Mouse (Mus musculus): ENCODE measurements around the gene Lgsn. TPM values are rescaled to one million over a fixed set of nuclear protein-coding genes. Genes with fewer than 3 reads are reported as not detected.

Gene Lgsn
- polyA plus RNA-seq, 1 experiment from 2014 or later: not detected

DNA sequence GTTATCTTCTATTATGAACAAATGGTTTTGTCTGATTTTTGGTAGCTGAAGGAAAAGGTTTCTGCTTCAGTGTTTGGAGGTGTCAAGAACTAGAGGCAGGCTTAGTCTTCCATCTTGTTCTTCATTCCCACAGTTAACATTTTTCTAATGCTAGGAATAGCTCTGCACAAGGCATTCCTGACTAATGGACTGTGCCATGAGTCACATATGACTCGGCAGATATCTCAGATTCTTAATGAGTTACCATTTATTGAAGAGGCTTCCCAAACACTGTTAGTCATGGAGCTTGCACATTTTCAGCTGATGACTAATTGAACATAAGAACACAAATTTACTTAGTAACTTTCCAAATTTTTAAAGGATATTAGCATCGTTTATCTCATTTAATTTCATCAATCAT is 19.3 kb upstream of the Lgsn start:
- Histone ChIP-seq H3K4me1 (ENCODE audit: control insufficient read depth, insufficient read depth, low read length) (no peaks in the 10 kb centered on the region), H3K9ac (ENCODE audit: low read length) (no peak overlapping the region), H3K4me2 (ENCODE audit: low read depth, low read length) (no peak overlapping the region), H3K36me3 (ENCODE audit: control insufficient read depth, insufficient read depth) (no peaks in the 10 kb centered on the region), H3K4me3 (ENCODE audit: low read length) (no peak overlapping the region), H3K27me3 (ENCODE audit: control insufficient read depth, insufficient read depth, low read length) (no peaks in the 10 kb centered on the region), H3K9me3 (replicated peaks; ENCODE audit: control insufficient read depth, low read length) (peaks cover 6% of the 10 kb centered on the region), H3K27ac (ENCODE audit: low read length) (no peak overlapping the region)
- no peak for ATAC-seq (replicated peaks; ENCODE audit: extremely low read depth, insufficient read depth, low FRiP score)
- 70% methylated on average over 2 of the region's 2 CpGs for WGBS

- Histone ChIP-seq H3K9ac (ENCODE audit: low read length) (no peak overlapping the region), H3K4me1 (ENCODE audit: control insufficient read depth, insufficient read depth, low read length) (no peaks in the 10 kb centered on the region), H3K36me3 (ENCODE audit: control insufficient read depth, insufficient read depth) (no peaks in the 10 kb centered on the region), H3K9me3 (replicated peaks; ENCODE audit: control insufficient read depth, low read length) (peaks cover 6% of the 10 kb centered on the region), H3K27ac (ENCODE audit: low read length) (no peak overlapping the region), H3K4me3 (ENCODE audit: low read length) (no peak overlapping the region), H3K27me3 (ENCODE audit: control insufficient read depth, insufficient read depth, low read length) (no peaks in the 10 kb centered on the region), H3K4me2 (ENCODE audit: low read depth, low read length) (no peak overlapping the region; the same call in 1 of the 2 replicates)
- ATAC-seq (replicated peaks; ENCODE audit: extremely low read depth, insufficient read depth, low FRiP score): no peak; the same call in 1 of the 2 replicates
- WGBS: 46% methylated on average over 18 of the region's 18 CpGs
Observed at GRCm38 (mm10) chr1:31164527-31165189, 11.5 kb upstream of the Lgsn start.

- no peaks in the 10 kb centered on the region for H3K4me1 ChIP-seq (ENCODE audit: control insufficient read depth, insufficient read depth, low read length)
- no peak for ATAC-seq (replicated peaks; ENCODE audit: extremely low read depth, insufficient read depth, low FRiP score)
- H3K36me3 ChIP-seq (ENCODE audit: control insufficient read depth, insufficient read depth): no peaks in the 10 kb centered on the region
- no peaks in the 10 kb centered on the region for H3K27me3 ChIP-seq (ENCODE audit: control insufficient read depth, insufficient read depth, low read length)
- no peak overlapping the region for H3K9ac ChIP-seq (ENCODE audit: low read length)
- 82% methylated on average over 7 of the region's 7 CpGs for WGBS
- H3K4me2 ChIP-seq (ENCODE audit: low read depth, low read length): no peak overlapping the region
- no peak overlapping the region for H3K27ac ChIP-seq (ENCODE audit: low read length)
- H3K9me3 ChIP-seq (replicated peaks; ENCODE audit: control insufficient read depth, low read length): peaks cover 1% of the 10 kb centered on the region
- H3K4me3 ChIP-seq (ENCODE audit: low read length): no peak overlapping the region
Observed at GRCm38 (mm10) chr1:31165326-31166121, 10.7 kb upstream of the Lgsn start.

GRCm38 (mm10) chr1:31175401-31175800 is 800 bp upstream of the Lgsn start:
- no peaks in the 10 kb centered on the region for H3K9me3 ChIP-seq (replicated peaks; ENCODE audit: control insufficient read depth, low read length)
- 62% methylated on average over 3 of the region's 3 CpGs for WGBS

DNA sequence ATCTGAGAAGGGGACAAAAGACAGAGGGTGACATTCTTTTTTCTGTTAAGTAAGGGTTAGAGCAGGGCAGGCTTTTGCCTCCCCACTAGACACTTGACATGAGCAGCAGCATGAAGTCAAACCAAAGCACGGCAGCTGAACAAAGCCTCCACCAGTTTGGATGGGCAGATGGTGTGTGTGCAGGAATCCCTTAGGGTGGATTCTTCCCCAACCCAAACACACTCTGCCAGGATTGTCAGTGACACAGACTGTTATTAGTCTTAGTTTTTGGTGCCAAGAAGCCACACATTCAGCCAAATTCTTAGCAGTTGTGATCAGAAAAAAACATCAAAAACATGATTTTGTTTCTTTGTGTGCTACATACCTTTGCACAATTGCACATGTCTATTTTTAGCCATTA is 2.1 kb downstream of the Lgsn start:
- H3K36me3 ChIP-seq (ENCODE audit: control insufficient read depth, insufficient read depth): no peaks in the 10 kb centered on the region
- no peak overlapping the region for H3K27ac ChIP-seq (ENCODE audit: low read length)
- WGBS: 51% methylated on average over 1 of the region's 1 CpGs
- no peaks in the 10 kb centered on the region for H3K27me3 ChIP-seq (ENCODE audit: control insufficient read depth, insufficient read depth, low read length)
- no peak overlapping the region for H3K4me3 ChIP-seq (ENCODE audit: low read length)
- no peak for ATAC-seq (replicated peaks; ENCODE audit: extremely low read depth, insufficient read depth, low FRiP score)
- H3K9ac ChIP-seq (ENCODE audit: low read length): no peak overlapping the region
- H3K4me1 ChIP-seq (ENCODE audit: control insufficient read depth, insufficient read depth, low read length): no peaks in the 10 kb centered on the region
- H3K9me3 ChIP-seq (replicated peaks; ENCODE audit: control insufficient read depth, low read length): no peaks in the 10 kb centered on the region
- H3K4me2 ChIP-seq (ENCODE audit: low read depth, low read length): no peak overlapping the region

More at GRCm38 (mm10) chr1:31175401-31175800, 800 bp upstream of the Lgsn start:
- no peak for ATAC-seq (replicated peaks; ENCODE audit: extremely low read depth, insufficient read depth, low FRiP score)
- H3K36me3 ChIP-seq (ENCODE audit: control insufficient read depth, insufficient read depth): no peaks in the 10 kb centered on the region
- H3K9ac ChIP-seq (ENCODE audit: low read length): no peak overlapping the region
- no peak overlapping the region for H3K4me2 ChIP-seq (ENCODE audit: low read depth, low read length)
- no peak overlapping the region for H3K4me3 ChIP-seq (ENCODE audit: low read length)
- no peak overlapping the region for H3K27ac ChIP-seq (ENCODE audit: low read length)
- H3K4me1 ChIP-seq (ENCODE audit: control insufficient read depth, insufficient read depth, low read length): no peaks in the 10 kb centered on the region
- no peaks in the 10 kb centered on the region for H3K27me3 ChIP-seq (ENCODE audit: control insufficient read depth, insufficient read depth, low read length)

DNA sequence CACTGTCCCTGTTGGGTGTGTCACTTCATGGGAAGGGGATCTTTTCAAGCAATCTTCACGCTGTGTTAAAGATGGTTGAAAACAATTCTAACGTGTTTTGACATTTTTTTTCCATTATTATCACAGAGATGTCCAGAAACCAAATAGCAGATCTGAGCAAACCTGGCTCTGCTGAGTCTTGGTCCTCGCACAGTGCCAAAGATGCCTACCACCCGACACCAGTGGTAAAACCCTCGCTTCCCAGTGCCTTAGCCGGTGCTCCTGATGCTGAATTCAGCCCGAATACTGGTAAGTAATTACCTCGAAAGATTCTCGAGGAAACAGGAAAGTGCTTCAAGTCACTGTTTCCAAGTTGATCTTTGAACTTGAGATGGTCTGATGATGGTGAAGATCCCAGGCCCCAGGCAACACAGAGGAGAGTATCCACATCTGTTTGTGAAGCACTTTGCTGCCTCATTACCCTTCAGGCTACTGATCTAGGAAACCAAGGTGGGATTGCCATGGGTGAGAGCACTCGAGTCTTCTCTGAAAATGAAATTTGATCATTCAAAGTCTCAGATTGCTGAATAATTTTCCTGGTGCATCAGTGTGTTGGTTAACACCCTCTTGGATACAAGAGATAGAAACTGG is 14.2 kb downstream of the Lgsn start:
- H3K27me3 ChIP-seq (ENCODE audit: control insufficient read depth, insufficient read depth, low read length): no peaks in the 10 kb centered on the region
- H3K9me3 ChIP-seq (replicated peaks; ENCODE audit: control insufficient read depth, low read length): no peaks in the 10 kb centered on the region
- H3K36me3 ChIP-seq (ENCODE audit: control insufficient read depth, insufficient read depth): no peaks in the 10 kb centered on the region
- H3K4me2 ChIP-seq (ENCODE audit: low read depth, low read length): no peak overlapping the region
- no peak overlapping the region for H3K9ac ChIP-seq (ENCODE audit: low read length)
- ATAC-seq (replicated peaks; ENCODE audit: extremely low read depth, insufficient read depth, low FRiP score): no peak
- no peak overlapping the region for H3K4me3 ChIP-seq (ENCODE audit: low read length)
- no peak overlapping the region for H3K27ac ChIP-seq (ENCODE audit: low read length)
- no peaks in the 10 kb centered on the region for H3K4me1 ChIP-seq (ENCODE audit: control insufficient read depth, insufficient read depth, low read length)
- WGBS: 71% methylated on average over 10 of the region's 10 CpGs

DNA sequence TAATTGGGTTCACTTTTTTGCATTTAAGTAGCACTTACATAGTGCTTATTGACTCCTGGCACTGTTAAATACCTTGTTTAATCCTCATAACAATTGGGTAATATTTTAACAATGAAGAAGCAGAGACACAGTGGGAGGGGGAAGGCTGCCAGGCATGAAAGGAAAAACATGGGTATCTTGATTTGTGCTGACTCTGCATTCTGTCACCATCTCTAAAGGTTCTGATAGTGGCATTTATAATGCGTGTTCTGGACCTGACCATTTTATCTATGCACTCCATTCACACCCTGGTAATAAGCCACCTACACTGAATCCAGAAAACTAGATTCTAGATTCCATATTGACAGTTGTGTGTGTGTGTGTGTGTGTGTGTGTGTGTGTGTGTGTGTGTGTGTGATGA is 19.4 kb downstream of the Lgsn start:
- no peaks in the 10 kb centered on the region for H3K36me3 ChIP-seq (ENCODE audit: control insufficient read depth, insufficient read depth)
- no peak overlapping the region for H3K27ac ChIP-seq (ENCODE audit: low read length)
- 60% methylated on average over 1 of the region's 1 CpGs for WGBS
- no peak overlapping the region for H3K4me2 ChIP-seq (ENCODE audit: low read depth, low read length)
- no peak overlapping the region for H3K4me3 ChIP-seq (ENCODE audit: low read length)
- H3K4me1 ChIP-seq (ENCODE audit: control insufficient read depth, insufficient read depth, low read length): no peaks in the 10 kb centered on the region
- no peaks in the 10 kb centered on the region for H3K27me3 ChIP-seq (ENCODE audit: control insufficient read depth, insufficient read depth, low read length)
- H3K9ac ChIP-seq (ENCODE audit: low read length): no peak overlapping the region
- H3K9me3 ChIP-seq (replicated peaks; ENCODE audit: control insufficient read depth, low read length): no peaks in the 10 kb centered on the region
- ATAC-seq (replicated peaks; ENCODE audit: extremely low read depth, insufficient read depth, low FRiP score): no peak

GRCm38 (mm10) chr1:31196959-31197358 is 20.8 kb downstream of the Lgsn start:
- Histone ChIP-seq H3K9me3 (replicated peaks; ENCODE audit: control insufficient read depth, low read length) (no peaks in the 10 kb centered on the region), H3K4me2 (ENCODE audit: low read depth, low read length) (no peak overlapping the region)
- ATAC-seq (replicated peaks; ENCODE audit: extremely low read depth, insufficient read depth, low FRiP score): no peak

DNA sequence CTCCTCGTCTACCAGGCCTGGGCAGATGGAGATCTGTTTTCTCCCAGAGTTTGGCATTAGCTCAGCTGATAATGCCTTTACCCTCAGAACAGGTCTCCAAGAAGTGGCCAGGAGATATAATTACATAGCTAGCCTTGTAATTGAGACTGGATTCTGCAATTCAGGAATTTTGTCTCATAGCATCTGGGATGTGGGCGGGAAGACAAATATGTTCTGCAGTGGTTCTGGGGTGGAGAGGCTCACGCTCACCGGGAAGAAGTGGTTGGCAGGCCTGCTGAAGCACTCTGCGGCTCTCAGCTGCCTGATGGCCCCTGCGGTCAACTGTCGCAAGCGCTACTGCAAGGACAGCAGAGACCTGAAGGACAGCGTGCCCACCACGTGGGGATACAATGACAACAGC is 27.6 kb downstream of the Lgsn start:
- Histone ChIP-seq H3K27me3 (ENCODE audit: control insufficient read depth, insufficient read depth, low read length) (no peaks in the 10 kb centered on the region), H3K36me3 (ENCODE audit: control insufficient read depth, insufficient read depth) (no peaks in the 10 kb centered on the region), H3K4me1 (ENCODE audit: control insufficient read depth, insufficient read depth, low read length) (no peaks in the 10 kb centered on the region), H3K9ac (ENCODE audit: low read length) (no peak overlapping the region), H3K27ac (ENCODE audit: low read length) (no peak overlapping the region), H3K9me3 (replicated peaks; ENCODE audit: control insufficient read depth, low read length) (no peaks in the 10 kb centered on the region), H3K4me3 (ENCODE audit: low read length) (no peak overlapping the region), H3K4me2 (ENCODE audit: low read depth, low read length) (no peak overlapping the region)
- 79% methylated on average over 10 of the region's 10 CpGs for WGBS
- no peak for ATAC-seq (replicated peaks; ENCODE audit: extremely low read depth, insufficient read depth, low FRiP score)

More at GRCm38 (mm10) chr1:31196959-31197358, 20.8 kb downstream of the Lgsn start:
- Histone ChIP-seq H3K27me3 (ENCODE audit: control insufficient read depth, insufficient read depth, low read length) (no peaks in the 10 kb centered on the region), H3K36me3 (ENCODE audit: control insufficient read depth, insufficient read depth) (no peaks in the 10 kb centered on the region), H3K4me1 (ENCODE audit: control insufficient read depth, insufficient read depth, low read length) (no peaks in the 10 kb centered on the region), H3K4me3 (ENCODE audit: low read length) (no peak overlapping the region), H3K27ac (ENCODE audit: low read length) (no peak overlapping the region), H3K9ac (ENCODE audit: low read length) (no peak overlapping the region)
- WGBS: 93% methylated on average over 3 of the region's 3 CpGs

All from heart, embryonic 16.5 days (tissue).